Mouse (Mus musculus) ovary, postnatal 10 days (tissue): Measurements from ENCODE around the gene Pigk.

Experiments used
- DNase-seq: peaks from one replicate; pipeline ENCODE4 v3.0.0; 2022; ENCODE audit warnings: low spot score

The Pigk gene

DNA sequence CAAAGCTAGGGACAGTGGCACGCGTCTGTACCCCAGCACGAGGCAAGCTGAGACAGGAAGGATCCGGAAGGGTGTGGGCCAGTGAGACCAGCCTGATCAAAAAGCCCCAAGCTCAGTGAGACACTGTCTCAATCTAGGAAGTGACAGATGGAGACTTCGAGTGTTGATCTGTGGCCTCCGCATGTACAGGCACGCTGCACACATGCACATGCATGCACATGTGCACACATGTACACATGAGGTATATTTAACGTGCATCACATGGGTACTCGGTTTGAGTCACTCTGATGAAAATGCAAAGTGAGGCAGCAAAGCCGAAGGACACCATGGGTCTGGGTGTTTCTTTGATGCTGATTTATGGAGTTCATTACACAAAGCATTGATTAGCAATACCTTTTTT is 191.1 kb downstream of the Pigk start:
- DNase-seq, result no peak

GRCm38 (mm10) chr3:152905800-152906199 is 191.9 kb downstream of the Pigk start:
- no peak for DNase-seq

- no peak for DNase-seq
Measured at GRCm38 (mm10) chr3:152907087-152907486, 193.2 kb downstream of the Pigk start.

DNA sequence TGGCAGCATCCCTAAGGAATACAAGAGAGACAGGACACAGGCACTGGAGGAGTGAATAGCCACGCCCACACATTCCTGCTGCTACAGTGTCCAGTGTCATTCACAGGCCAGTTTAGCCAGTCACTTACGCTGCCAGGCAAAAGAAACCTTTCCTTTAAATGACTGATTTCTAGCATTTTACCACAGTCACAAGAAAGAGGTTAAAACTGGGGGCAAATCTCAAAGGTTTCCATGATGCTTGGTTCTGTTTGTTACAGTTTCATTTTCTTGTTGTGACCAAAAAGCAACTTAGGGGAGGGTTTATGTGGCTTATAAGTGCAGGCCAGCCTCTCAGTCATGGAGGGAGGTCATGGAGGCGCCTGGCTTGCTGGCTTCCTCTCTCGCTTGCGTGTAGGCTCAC is 193.8 kb downstream of the Pigk start:
- no peak for DNase-seq

- DNase-seq, result no peak
Measured at GRCm38 (mm10) chr3:152911578-152911977, 197.7 kb downstream of the Pigk start.

DNA sequence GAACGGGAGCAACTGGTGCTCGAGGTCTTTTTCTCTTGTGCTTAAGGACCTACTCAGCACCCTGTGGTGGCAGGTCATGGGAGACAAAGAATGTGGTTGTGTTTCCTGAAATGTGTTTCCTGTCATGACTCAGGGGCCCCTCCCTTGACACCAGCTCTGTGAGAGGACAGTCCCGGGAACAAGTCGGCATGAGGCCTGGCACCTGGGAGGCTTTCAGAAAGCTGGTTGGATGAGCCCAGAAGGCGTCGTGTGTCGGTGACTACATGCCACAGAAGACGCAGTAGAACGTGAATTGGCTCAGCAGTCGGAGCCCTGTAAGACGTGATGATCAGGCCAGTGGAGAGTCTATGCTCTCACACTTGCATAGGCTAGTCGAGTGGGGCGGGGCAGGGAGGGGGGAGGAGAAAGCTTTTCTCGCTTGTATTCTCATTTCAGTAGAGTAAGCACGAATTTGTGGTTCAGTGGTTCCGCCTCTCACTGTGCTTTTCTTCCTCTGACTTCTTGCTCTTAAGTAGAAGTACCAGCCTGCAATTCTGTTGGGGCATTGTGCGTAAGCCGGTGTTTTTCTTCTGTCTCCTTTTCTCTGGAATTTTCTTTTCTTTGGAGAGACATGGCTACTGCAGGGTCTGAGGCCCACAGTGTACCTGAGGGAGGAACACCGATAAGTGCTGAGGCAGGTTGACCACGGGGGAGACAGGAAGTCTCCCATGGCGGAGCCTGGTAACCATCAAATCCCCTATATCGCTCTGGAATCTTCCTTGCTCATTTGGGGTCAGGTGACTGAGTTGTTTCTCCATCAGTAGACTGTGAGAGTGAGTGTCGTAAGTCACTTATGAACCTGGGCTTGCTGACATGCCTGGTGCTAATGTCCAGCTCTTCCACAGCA is 198.6 kb downstream of the Pigk start:
- DNase-seq, result no peak

DNA sequence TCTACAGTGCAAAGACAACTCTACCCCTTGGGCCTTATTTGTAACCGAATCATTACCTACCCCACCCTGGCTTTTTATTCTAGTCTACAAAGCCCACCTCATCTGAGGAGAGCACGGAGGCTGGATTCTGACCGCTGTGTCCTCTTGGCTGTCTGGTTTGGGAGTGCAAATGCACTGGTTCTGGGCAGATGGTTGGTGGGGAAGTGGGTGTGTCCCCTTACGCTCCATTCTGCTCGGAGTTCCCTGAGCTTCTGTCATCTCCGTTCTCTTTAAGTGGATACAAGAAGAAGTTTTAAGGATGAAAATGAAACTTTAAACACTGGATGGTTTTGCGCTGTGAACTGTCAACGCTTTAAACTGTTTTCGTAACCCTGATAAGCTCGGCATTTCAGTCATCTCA is 199.2 kb downstream of the Pigk start:
- DNase-seq, result no peak

GRCm38 (mm10) chr3:152913625-152914024 is 199.7 kb downstream of the Pigk start:
- DNase-seq, result no peak

GRCm38 (mm10) chr3:152914376-152914775 is 200.5 kb downstream of the Pigk start:
- DNase-seq, result no peak

GRCm38 (mm10) chr3:152917579-152917978 is 203.7 kb downstream of the Pigk start:
- DNase-seq, result no peak

DNA sequence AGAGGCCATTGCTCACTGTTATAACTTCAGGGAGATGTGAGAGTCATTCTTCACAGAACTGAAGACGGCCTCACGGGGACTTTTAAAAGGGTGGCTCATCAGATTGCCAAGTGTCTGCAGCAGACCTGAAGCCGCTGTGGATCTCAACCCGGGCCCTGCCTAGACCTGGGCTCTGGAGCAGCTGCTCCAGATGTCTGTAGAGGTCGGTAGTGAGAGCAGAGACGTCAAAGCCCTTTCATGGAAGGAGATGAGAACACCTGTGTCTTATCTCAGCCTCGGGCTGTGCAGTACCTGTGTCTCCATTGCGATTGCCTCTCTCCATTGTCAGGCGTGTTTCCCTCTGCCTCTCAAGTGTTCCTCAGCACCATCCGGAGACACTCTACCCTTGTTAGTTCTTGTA is 205.2 kb downstream of the Pigk start:
- no peak for DNase-seq

DNA sequence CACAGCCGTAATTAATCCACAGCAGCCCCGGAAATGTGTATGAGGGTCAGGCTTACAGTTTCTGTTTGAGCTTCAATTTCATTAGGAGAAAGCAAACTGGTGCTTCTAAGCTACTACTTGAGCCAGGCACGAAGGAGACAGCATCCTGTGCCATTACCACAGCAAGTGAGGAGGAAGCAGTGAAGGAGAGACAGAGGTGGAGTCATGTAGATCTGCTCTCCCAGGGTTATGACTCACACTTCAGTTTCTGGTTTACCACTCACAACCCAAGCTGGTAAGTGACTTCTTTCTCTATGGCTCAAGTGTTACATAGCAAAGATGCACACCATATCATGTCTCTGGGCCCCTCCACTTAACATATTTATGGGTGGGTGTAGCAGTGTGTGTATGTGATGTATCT is 206.5 kb downstream of the Pigk start:
- DNase-seq, result no peak

DNA sequence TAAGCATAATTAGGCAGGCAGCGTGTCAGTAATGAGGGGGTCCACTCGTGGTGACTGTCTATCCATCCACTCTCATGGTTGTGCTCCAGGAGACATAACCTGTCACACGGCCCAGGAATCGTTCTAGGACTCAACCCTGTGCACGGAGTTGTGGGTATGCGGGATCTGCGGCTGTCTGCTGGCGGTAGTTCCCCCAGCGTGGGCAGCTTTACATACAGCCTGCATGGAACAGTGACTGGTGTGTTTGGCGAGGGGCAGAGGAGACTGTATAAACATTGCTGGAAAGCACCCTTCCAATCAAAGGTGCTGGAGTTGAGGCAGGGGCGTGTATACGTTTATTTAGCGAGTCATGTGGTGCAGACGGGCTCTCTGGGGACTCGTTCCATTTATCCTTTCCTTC is 209.6 kb downstream of the Pigk start:
- no peak for DNase-seq

DNA sequence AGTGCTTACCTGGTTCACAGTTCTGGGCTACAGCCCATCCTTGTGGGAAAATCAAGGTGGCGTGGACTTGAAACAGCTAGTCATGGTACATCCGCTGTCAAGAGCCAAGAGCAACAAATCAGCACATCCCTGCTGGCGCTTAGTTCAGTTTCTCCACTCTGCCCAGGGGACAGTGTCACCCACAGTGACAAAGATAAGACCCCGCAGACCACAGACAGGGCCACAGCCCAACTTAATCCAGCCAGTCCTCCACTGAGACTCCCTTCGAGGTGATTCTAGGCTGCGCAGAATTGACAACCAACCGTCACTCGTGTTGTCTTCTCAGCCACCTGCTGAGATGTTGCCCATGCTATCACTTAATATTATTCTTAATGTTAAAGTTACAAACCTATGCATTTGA is 211.5 kb downstream of the Pigk start:
- no peak for DNase-seq

- no peak for DNase-seq
Measured at GRCm38 (mm10) chr3:152926166-152926565, 212.3 kb downstream of the Pigk start.

DNA sequence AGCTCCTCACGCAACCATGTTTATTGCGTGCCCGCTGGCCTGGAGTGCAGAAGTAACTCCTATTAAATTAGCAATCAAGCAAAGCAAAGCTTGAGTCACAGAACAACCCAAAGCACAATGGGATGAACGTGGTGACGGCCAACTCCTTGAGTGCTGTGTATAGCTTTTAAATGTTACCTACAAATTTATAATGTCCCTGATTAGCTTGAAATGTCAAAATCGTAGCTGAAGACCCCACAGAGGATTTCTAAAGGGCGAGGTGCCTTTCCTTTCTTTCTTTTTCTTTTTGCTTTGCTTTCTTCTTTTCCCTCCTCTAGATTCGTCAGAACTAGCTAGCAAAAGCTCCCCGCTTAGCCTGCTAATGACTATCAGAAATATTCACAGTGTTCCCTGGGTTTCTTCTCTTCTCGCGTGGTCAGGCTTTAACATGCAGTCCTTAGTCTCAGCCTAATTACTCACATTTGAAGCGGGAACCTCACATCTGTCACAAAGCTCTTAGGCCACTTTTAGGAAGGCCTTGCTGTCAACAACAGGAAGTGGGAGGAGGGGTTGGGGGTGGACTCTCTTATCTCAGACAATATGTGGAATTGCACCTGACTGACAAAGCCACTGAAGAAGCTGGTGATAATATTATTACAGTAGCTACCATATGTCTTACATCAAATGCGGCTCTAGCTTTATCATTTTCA is 214.5 kb downstream of the Pigk start:
- DNase-seq, result no peak

- DNase-seq, result no peak
Measured at GRCm38 (mm10) chr3:152929256-152929787, 215.4 kb downstream of the Pigk start.

DNA sequence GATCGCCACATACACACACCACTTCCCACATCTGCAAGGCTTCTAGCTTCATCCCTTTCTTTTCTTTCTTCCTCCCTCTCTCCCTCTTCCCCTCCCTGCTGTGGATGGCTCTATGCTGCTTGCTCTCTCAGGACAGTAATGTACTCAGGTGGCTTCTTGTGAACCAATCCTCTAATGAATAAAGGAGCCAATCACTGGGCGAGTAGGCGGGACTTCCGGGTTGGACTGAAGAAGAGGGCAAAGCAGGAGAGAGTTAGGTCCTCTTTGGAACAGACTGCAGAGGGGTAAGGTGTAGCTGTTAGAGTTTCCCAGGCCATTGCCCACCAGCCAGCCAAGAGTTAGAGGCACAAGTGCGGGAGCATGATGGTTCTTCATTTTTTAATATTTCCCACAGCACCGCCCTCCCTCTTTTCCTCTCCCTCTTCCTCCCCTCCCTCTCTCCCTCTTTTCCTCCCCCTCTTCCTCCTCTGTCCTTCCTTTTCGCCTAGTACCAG is 215.9 kb downstream of the Pigk start:
- no peak for DNase-seq

GRCm38 (mm10) chr3:152931354-152931753 is 217.5 kb downstream of the Pigk start:
- DNase-seq, result no peak

GRCm38 (mm10) chr3:152932096-152932495 is 218.2 kb downstream of the Pigk start:
- no peak for DNase-seq

- no peak for DNase-seq
Measured at GRCm38 (mm10) chr3:152932544-152932943, 218.6 kb downstream of the Pigk start.

DNA sequence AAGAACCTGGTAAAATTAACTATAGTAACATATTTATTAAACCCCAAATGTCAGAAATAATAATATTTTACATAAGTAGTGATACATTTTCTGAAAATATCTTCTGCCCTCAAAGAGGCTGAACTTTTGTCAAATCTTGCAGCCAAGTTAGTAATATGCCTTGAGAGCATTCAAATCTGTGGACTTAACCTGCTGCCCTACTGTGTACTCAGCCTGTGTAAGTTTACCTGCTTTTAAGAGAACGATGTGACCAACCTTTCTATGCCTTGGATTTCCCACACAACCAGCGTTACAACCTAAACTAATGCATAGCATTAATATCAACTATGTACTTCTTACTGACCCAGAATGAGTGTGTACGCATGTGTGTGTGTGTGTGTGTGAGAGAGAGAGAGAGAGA is 219.8 kb downstream of the Pigk start:
- DNase-seq, result no peak

DNA sequence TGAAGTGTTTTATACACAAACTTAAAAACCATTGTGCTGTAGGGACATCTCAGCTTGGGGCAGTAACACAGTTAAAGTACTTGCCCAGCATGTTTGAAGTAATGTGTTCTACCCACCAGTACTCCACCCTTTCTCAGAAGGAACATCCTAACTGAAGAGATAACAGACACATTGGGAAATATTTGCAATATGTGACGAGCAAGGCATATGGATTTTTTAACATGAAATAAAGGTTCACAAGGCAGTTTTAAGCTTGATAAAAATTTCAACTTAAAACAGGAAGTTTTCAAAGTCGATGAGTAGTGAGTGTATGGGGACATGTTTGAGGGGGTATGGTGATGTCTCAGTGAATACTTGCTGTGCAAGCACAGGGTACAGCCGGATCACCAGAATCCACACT is 222.4 kb downstream of the Pigk start:
- DNase-seq, result no peak
